Mouse (Mus musculus): Measurements from ENCODE around the gene Slc48a1.

Slc48a1 gene

GRCm38 (mm10) chr15:97830253-97830787 is 52.0 kb downstream of the Slc48a1 start:
- no peak for TF ChIP-seq GATA4 (IDR thresholded peaks at IDR 0.05; ENCODE audit: insufficient replicate concordance, low read length)

- TF ChIP-seq GATA4 (IDR thresholded peaks at IDR 0.05; ENCODE audit: insufficient replicate concordance, low read length), result no peak
Measured at GRCm38 (mm10) chr15:97830788-97831241, 52.5 kb downstream of the Slc48a1 start.

DNA sequence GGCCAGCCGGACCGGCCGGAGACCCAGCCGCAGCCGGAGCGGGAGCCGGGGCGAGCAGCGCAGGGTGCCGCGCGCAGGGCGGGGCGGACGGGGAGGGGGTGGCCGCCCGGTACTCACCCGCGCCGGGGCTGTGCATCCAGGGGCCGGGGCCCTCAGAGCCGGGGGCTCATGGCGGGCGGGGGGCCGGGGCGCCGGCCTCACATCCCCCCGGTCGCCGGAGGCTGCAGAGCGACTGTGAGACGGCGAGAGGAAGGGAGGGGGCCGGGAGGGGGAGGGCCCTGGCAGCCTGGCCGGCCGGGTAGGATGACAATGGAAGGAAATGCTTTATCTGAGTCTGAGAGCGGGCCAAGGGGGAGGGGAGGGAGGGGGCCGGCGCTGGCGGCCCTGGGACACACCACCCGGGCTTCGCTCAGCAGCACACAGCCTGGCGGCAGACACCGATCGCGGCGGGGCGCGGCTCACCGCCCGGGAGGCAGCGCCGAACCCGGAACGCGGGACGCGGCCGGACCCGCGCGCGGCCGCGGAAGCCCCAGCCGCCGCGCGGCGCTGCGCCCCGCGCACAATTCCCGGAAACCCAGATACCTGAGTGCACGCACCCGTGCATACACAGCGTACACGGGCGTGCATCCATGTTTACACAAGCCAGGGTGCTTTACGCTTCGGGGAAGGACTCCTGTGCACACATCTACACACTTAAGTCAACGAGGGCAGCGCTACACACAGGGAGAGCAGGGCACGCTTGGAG is 53.1 kb downstream of the Slc48a1 start:
- peak; percentile 83; the same call in 1 of the 2 replicates for TF ChIP-seq GATA4 (IDR thresholded peaks at IDR 0.05; ENCODE audit: insufficient replicate concordance, low read length)

GRCm38 (mm10) chr15:97831987-97832640 is 53.8 kb downstream of the Slc48a1 start:
- TF ChIP-seq GATA4 (IDR thresholded peaks at IDR 0.05; ENCODE audit: insufficient replicate concordance, low read length), result no peak

DNA sequence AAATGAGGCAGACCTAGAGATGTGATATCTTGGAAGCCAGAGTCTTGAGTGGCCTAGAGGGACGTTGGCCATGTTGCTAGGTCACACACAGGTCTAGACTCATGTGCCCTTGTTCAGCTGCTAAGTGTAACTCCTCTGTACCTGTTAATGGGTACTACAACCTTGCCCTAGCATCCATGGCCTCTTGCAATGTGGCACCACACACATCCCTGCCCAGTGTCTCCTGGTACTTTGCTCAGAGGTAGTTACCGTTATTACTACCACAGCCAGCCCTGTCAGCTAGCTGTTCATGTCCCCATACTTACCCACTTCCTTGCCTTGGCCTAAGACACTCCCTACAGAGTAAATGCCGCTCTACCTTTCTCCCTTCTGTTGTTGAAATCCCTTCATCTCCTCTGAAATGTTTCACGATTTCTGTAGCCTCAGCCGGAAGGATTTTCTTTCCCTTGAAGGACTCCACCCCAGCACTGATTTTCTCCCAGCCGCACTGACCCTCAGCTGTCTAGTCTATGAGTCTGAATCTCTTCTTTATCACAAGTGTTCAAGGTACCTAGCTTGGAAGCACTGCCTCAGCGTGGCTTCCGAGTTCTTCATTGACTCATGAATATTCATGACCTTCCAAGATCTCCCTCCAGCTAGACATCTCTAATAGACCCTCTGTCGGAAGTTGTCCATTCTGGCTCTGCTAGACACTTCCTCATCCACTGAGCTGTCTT is 54.6 kb downstream of the Slc48a1 start:
- no peak for TF ChIP-seq GATA4 (IDR thresholded peaks at IDR 0.05; ENCODE audit: insufficient replicate concordance, low read length)

GRCm38 (mm10) chr15:97836153-97836893 is 58.0 kb downstream of the Slc48a1 start:
- no peak for TF ChIP-seq GATA4 (IDR thresholded peaks at IDR 0.05; ENCODE audit: insufficient replicate concordance, low read length)

DNA sequence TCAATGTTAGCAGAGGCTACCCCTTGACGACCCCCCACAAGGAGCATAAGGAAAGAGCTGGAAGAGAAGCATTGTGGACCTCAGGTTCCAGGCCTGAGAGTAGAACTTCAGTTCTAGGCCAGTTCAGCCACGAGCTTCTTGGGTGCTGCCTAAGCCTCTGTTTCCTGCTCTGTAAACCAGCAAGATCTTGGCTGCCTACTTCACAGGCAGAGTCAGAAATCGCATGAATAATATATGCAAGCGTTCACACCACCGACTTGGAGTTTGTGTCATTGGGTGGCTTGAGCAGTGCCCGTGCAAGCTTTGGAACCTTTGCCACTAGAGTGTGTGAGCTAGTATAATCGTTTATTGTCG is 58.6 kb downstream of the Slc48a1 start:
- TF ChIP-seq GATA4 (IDR thresholded peaks at IDR 0.05; ENCODE audit: insufficient replicate concordance, low read length), result no peak

- TF ChIP-seq GATA4 (IDR thresholded peaks at IDR 0.05; ENCODE audit: insufficient replicate concordance, low read length), result no peak
Measured at GRCm38 (mm10) chr15:97837491-97838061, 59.3 kb downstream of the Slc48a1 start.

DNA sequence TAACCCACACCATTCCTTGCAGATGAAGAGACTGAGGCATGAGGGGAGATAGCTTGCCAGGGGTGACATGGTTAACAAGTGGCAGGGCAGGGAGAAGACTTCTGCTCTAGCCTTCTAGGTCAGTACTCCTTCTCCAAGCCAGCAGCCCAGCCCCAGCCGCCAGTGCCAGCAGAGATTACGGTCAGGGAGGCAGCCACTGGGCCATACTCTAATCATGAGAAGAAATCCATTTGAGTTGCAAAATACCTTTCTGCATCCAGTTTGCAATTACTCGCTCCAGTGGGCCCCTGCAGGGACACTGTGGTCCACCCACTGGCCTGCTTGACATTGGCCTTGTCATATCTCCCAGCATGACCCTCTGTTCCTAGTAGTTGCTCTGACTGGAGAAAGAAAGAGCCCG is 60.1 kb downstream of the Slc48a1 start:
- TF ChIP-seq GATA4 (IDR thresholded peaks at IDR 0.05; ENCODE audit: insufficient replicate concordance, low read length), result no peak

DNA sequence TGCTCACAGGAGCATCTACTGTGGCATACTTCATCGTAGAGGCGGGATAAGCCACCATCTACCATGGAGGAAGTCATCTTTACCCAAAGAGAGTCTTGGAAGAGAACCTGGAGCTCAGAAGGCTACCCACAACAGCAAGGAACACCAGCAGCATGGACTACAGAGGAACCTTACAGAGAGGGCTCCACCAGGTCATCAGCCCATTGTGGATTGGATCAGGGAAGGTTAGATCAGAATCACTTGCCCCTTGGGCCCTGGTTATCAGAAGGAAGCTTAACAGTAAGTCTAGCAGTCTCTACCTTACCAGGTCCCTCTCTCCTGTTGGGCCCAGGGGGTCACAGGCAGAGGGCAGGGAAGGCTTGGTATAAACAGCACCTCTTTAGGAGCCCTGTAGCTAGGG is 60.7 kb downstream of the Slc48a1 start:
- TF ChIP-seq GATA4 (IDR thresholded peaks at IDR 0.05; ENCODE audit: insufficient replicate concordance, low read length), result no peak

DNA sequence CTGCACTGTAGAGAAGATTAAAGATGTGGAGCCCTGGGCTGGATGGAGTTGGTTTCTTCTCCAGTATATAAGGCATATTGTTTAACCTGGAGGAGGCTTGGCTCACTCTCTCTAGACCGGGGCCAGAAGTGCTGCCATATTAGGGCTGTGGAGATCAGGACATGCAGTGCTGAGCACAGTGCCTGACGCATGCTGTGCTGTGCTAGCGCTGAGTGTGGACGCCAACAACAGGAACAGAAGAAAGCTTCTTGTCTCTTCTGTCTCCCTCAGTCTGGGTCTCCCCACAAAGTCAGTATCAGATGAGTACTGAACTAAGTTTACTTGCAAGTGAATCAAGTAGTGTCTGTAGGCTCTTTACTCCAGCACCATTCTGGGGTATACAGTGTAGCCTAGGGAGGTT is 61.2 kb downstream of the Slc48a1 start:
- no peak for TF ChIP-seq GATA4 (IDR thresholded peaks at IDR 0.05; ENCODE audit: insufficient replicate concordance, low read length)

DNA sequence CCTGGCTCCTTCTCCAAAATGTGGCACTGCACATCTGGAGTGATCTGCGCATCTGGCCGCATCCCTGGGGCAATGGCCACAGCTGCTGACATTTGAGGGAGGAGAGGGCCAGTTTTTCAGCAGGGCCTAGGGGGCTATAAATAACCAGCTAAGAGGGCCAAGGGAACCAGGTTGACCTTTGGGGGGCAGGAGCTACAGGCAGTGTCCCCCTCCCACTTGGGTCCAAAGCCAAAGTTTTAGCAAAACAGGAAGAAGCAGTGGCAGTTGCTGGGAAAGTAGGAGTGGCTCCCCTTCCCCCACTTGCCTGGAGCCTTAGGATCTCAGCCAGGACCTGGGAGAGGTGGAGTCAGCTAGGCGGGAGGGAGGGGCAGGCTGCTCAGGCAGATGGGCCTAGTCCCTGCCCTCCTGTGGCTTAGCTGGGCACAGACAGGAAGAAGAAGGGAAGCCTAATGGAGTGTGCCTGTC is 61.7 kb downstream of the Slc48a1 start:
- TF ChIP-seq GATA4 (IDR thresholded peaks at IDR 0.05; ENCODE audit: insufficient replicate concordance, low read length), result peak; percentile 8; the same call in 1 of the 2 replicates

- no peak for TF ChIP-seq GATA4 (IDR thresholded peaks at IDR 0.05; ENCODE audit: insufficient replicate concordance, low read length)
Measured at GRCm38 (mm10) chr15:97840781-97841180, 62.5 kb downstream of the Slc48a1 start.

GRCm38 (mm10) chr15:97841383-97841782 is 63.1 kb downstream of the Slc48a1 start:
- no peak for TF ChIP-seq GATA4 (IDR thresholded peaks at IDR 0.05; ENCODE audit: insufficient replicate concordance, low read length)
